28 mouse cellular contexts compared by ENCODE assay signal in the genomic region with DNA sequence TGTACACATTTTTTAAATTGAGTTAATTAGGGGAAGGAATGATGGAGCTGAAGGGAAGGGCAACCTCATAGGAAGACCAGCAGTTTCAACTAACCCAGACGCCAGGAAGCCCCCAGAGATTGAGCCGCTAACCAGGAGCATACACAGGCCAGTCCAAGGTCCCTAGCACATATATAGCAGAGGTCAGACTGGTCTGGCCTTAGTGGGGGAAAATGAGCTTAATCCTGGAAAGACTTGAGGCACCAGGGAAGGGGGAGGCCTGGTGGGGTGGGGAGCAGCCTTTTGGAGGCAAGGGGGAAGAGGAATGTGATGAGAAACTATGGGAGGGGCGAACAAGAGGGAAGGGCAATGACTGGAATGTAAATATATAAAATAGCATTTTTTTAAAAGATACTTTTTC.
"Had no signal": no experiment of that assay in that cellular context is flagged by ENCODE, and none has a peak within 500 bp of the region (broad histone marks: within the 10 kb centered on the region; RNA-seq: fewer than 3 reads in every experiment).

No protein-coding gene starts in this region.

- H3K9ac ChIP-seq: heart, embryonic 12.5 days; hindbrain, embryonic 12.5 days; hindbrain, embryonic 14.5 days; intestine, embryonic 15.5 days; kidney, embryonic 15.5 days; liver, embryonic 13.5 days; liver, embryonic 15.5 days; liver, postnatal 0 days had no signal

- H3K4me2 ChIP-seq: heart, embryonic 12.5 days; hindbrain, embryonic 12.5 days; hindbrain, embryonic 14.5 days; intestine, embryonic 15.5 days; kidney, embryonic 15.5 days; liver, embryonic 11.5 days; liver, embryonic 13.5 days; liver, embryonic 15.5 days had no signal

- H3K4me3 ChIP-seq: gastrocnemius, adult 2 months; heart, embryonic 10.5 days; heart, embryonic 12.5 days; hindbrain, embryonic 12.5 days; intestine, embryonic 15.5 days; kidney, embryonic 15.5 days; left cerebral cortex, adult 2 months; liver, embryonic 13.5 days; liver, embryonic 15.5 days had no signal

- H3K9me3 ChIP-seq: heart, embryonic 10.5 days; heart, embryonic 12.5 days; hindbrain, embryonic 12.5 days; intestine, embryonic 15.5 days; kidney, embryonic 15.5 days; liver, embryonic 13.5 days; liver, embryonic 15.5 days had no signal

- H3K27me3 ChIP-seq: heart, embryonic 12.5 days; hindbrain, embryonic 12.5 days; intestine, embryonic 15.5 days; kidney, embryonic 15.5 days; liver, embryonic 13.5 days; liver, embryonic 15.5 days had no signal

- H3K27ac ChIP-seq: gastrocnemius, adult 2 months; heart, embryonic 10.5 days; hindbrain, embryonic 12.5 days; hindbrain, embryonic 14.5 days; intestine, embryonic 15.5 days; kidney, embryonic 15.5 days; kidney, postnatal 0 days; left cerebral cortex, adult 2 months; liver, embryonic 13.5 days; liver, embryonic 15.5 days had no signal

- DNase-seq: gastrocnemius, adult 2 months; gastrocnemius, postnatal 10 days; gastrocnemius, postnatal 25 days; heart, adult 18-20 months; heart, postnatal 10 days; heart, postnatal 4 days; kidney, adult 11 months; kidney, adult 2 months; kidney, adult 9 months; kidney, postnatal 14 days; kidney, postnatal 36 days; layer of hippocampus, adult 9-11 months; layer of hippocampus, postnatal 36 days; liver; liver, embryonic 13.5 days; liver, postnatal 0 days had no signal

- ATAC-seq: hindbrain, embryonic 16.5 days; inflammation-experienced regulatory T-cells, adult 6 months; intestine, embryonic 15.5 days; liver, postnatal 0 days had no signal

- H3K4me1 ChIP-seq: heart, embryonic 10.5 days; heart, embryonic 12.5 days; hindbrain, embryonic 12.5 days; intestine, embryonic 15.5 days; kidney, embryonic 15.5 days; liver, embryonic 13.5 days; liver, embryonic 15.5 days had no signal

- H3K36me3 ChIP-seq: heart, embryonic 10.5 days; heart, embryonic 12.5 days; hindbrain, embryonic 12.5 days; intestine, embryonic 15.5 days; kidney, embryonic 15.5 days; liver, embryonic 13.5 days; liver, embryonic 15.5 days had no signal
